Mouse (Mus musculus): Measurements from ENCODE around the gene Tmem132d.
"Not testable (repeated sequence)": the region's sequence is repeated elsewhere in the genome, so short reads cannot be mapped to it uniquely, and the experiment has no call there.

Gene Tmem132d

GRCm38 (mm10) chr5:128099439-128099838 is 333.4 kb downstream of the Tmem132d start:
- no peak for DNase-seq (ENCODE audit: low spot score in 2 of 2)

DNA sequence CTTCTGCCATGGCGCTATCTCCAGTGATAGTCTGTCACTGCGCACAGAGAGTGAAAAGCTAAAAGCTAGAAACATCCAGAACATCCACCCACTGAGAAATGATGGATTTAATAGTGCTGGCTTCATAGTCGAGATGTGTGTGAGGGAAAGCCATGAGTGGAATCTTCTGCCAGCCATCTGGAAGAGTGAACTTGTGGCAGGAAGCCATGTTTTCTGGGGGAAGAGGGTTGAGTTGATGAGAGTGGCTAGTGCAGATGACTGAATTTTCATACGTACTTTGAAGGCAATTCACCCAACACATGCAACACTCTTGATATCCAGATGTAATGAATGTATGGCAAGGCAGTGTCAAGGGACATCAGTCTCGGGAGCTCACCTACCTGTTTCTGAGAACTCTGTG is 342.3 kb downstream of the Tmem132d start:
- no peak for DNase-seq (ENCODE audit: low spot score in 2 of 2)

- DNase-seq (ENCODE audit: low spot score in 2 of 2) = no peak
Measured at GRCm38 (mm10) chr5:128075456-128075855, 357.4 kb downstream of the Tmem132d start.

- no peak for DNase-seq (ENCODE audit: low spot score in 2 of 2)
Measured at GRCm38 (mm10) chr5:128072616-128073015, 360.3 kb downstream of the Tmem132d start.

- DNase-seq (ENCODE audit: low spot score in 2 of 2) = no peak
Measured at GRCm38 (mm10) chr5:128041781-128042180, 391.1 kb downstream of the Tmem132d start.

DNA sequence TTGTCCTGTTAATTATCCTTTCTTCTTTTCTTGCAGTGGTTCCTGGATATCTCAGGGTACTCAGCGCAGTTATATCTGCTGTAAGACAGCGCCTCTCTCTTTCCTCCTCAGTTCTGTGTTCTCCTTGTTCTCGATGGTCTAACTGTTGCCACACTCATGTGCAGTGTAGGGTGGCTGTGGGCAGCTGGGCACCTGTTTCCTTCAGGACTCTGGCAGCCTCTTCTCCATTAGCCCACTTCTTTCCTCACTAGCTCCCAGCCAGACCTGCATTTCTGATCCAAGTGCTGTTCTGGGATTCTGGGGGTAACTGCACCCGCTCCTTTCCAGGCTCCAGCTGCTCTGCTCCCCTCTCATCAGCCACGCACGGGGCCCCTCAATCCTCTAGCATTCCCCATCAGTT is 392.8 kb downstream of the Tmem132d start:
- DNase-seq (ENCODE audit: low spot score in 2 of 2) = peak in 1 of 2 experiments; percentile 24

DNA sequence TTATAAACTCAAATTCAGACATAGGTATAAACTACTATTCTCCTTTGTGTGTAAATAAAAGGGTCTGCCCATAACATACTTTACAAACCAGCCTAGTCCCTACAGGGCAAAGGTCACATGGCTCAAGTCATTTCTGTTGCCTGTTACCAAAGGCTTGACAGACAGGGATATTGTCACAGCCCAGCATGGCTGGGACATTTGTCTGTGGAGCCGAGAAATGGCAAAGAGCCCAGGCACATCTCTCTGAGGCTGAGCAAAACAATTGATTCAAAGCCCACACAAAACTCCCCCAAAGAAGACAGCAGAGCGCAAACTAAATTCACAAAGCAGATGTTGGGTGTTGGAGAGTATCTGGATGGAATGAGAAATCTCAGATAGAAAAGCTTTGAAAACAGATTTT is 405.8 kb downstream of the Tmem132d start:
- peak; percentile 51 to 58 for DNase-seq (ENCODE audit: low spot score in 2 of 2)

GRCm38 (mm10) chr5:128004666-128005065 is 428.2 kb downstream of the Tmem132d start:
- DNase-seq (ENCODE audit: low spot score in 2 of 2) = peak; percentile 34 to 52

- peak in 1 of 2 experiments; percentile 8 for DNase-seq (ENCODE audit: low spot score in 2 of 2)
Measured at GRCm38 (mm10) chr5:127996526-127997245, 436.2 kb downstream of the Tmem132d start.

DNA sequence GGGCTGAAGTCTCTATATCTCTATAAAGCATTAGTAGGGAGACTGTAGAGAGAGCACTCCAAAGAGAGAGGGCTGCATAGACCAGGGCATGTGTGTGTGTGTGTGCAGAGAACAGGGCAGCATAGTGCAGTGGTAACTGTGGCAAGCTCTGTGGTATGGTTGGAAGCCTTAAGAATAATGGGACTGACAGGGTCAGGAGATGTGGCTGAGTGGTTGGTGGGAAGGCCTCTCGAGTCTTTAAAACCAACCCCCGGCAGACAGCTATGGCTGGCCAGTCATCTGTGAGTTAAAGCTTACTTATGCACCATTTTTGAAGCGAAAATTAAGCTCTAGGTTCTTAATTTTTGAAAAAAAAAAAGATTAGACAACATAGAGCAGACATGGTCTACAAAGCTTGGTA is 439.4 kb downstream of the Tmem132d start:
- no peak for DNase-seq (ENCODE audit: low spot score in 2 of 2)

GRCm38 (mm10) chr5:127990826-127991225 is 442.1 kb downstream of the Tmem132d start:
- peak; percentile 39 to 43 for DNase-seq (ENCODE audit: low spot score in 2 of 2)

DNA sequence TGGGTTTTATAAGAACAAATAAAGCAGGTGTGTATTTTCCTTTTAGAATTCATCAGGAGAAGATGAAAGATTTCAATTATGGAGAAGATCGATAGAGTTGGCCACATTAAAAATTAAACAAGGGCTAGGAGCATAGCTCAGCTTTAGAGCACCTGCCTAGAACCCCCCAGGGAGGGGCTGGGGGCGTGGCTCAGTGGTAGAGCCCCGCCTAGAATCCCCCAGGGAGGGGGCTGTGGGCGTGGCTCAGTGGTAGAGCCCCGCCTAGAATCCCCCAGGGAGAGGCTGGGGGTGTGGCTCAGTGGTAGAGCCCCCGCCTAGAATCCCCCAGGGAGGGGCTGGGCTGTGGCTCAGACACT is 452.9 kb downstream of the Tmem132d start:
- not testable (repeated sequence) for DNase-seq (ENCODE audit: low spot score in 2 of 2)

GRCm38 (mm10) chr5:127979329-127980002 is 453.4 kb downstream of the Tmem132d start:
- no peak for DNase-seq (ENCODE audit: low spot score in 2 of 2)

GRCm38 (mm10) chr5:127976661-127977060 is 456.2 kb downstream of the Tmem132d start:
- no peak for DNase-seq (ENCODE audit: low spot score in 2 of 2)

- no peak for DNase-seq (ENCODE audit: low spot score in 2 of 2)
Measured at GRCm38 (mm10) chr5:127965700-127966099, 467.2 kb downstream of the Tmem132d start.

DNA sequence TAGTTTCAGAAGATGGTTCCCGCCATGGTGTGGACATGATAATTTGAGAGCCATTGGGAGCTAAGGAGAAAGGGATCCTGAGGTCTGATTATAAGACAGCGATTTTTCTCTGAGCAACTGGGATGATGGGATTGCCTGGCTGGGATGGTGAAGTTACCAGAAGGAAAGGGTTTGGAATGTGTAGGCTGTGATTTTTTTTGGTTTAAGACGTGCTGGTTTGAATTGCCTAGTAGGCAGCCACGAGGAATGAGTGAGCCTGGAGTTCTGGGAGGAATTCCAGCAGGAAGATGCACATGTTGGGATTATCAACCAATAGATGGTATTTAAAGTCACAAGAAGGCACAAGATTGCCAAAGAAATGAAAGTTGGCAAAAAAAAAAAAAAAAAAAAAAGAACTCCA is 470.2 kb downstream of the Tmem132d start:
- no peak for DNase-seq (ENCODE audit: low spot score in 2 of 2)

DNA sequence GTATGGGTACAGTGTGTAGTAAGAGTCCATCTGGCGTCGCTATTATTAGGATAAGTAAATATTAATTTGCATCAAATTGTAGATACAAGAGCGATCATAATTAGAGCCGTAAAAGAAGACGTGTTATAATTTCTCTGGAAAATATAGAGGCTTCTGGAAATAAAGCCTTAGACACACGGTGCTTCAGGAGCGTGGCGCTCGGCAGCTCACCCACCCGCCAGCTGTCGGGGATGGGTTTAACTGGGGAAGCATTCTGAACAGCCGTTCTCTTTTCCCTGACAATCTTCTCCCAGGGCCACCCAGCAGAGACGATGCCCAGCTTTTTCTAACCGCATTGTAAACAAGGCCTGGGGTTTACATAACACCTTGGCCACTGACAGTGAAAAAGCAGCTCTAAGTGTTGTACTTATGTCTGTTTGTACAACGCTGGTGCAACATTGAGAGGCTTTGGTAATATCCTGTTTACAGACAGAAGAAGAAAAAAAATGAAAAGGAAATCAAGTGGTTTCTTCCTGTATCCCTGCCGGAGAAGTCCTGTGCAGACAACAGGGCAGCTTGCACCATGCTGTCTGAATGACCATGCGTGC is 476.3 kb downstream of the Tmem132d start:
- DNase-seq (ENCODE audit: low spot score in 2 of 2) = peak; percentile 70 to 84

DNA sequence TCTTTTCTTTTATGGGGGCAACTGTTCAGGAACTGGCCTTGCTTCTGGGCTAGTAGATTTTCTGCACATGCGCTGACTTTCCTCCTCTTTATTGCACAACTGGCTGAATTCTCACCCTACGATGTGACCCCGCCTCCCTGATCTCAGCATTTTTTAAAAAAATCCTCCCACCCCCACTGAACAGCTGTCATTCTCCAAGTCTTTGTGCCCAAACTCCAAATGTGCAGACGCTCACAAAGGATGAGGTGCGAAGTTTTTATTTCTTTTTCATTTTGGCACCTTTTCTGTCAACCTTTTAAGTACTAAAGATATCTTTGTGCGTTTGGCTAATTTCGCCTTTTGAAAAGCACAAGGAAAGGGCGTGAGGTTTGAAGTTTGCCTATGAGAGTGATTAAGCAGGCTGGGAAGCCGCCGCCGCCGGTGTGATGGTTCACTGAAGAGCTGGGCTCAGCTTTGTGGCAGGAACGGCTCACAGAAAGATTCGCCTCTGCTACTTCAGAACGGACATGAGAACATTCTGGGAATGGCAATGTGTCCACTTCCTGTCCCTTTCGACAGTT is 478.6 kb downstream of the Tmem132d start:
- no peak for DNase-seq (ENCODE audit: low spot score in 2 of 2)

DNA sequence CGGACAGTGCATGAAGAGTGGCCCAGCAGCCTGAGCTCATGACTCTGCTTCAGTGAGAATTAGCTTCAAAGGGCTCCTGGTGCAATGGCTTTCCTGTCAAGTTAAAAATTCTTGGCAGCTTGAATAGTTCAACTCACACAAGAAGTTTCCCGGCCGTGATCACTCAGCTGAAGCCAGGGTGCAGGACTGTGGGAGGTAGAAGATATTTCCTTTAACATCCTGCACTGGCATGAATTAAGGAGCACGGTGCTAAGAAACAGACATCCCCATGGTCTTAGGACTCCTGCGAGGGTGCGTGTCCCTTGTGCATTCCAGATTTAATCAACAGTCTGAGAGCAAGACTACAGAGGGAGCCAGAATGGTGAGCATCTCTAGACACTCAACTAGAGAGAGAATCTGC is 480.1 kb downstream of the Tmem132d start:
- no peak for DNase-seq (ENCODE audit: low spot score in 2 of 2)

DNA sequence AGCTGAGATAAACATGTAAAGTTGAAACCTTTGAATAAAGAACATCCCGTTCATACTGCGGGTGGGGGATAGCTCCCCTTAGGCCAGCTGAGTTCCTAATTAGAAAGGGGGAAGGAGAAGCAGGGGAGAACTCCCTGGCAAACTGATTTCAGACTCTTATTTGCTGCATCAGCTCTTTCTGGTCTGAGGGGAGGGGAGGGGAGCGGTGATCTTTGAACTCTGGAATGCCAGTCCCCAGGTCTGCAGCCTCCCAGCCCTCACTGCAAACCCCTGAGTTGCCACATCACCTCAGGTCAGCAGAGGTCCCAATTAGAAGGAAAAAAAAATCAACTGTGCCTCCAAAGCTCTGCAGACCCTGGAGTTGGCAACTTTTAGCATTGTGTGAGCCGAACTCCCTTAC is 482.3 kb downstream of the Tmem132d start:
- DNase-seq (ENCODE audit: low spot score in 2 of 2) = no peak

DNA sequence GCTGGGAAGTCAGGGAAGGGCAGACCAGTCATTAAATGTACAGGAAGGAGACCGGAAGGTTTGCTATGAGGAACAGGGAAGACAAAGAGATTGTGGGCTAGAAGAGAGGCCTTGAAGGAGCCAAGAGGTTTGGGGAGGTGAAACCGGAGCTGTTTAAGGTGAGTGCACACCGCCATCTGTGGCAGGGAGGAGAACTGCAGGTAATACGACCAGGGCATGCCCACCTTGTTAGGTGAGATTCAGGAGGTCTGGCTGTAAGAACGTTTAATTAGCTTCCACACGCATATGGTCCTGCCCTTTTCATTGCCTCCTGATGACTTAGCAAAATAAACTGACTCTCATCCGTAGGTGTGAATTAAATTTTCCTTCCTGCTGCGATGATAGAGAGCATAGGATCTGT is 485.6 kb downstream of the Tmem132d start:
- no peak for DNase-seq (ENCODE audit: low spot score in 2 of 2)

GRCm38 (mm10) chr5:127942171-127942570 is 490.7 kb downstream of the Tmem132d start:
- not testable (repeated sequence) for DNase-seq (ENCODE audit: low spot score in 2 of 2)

DNA sequence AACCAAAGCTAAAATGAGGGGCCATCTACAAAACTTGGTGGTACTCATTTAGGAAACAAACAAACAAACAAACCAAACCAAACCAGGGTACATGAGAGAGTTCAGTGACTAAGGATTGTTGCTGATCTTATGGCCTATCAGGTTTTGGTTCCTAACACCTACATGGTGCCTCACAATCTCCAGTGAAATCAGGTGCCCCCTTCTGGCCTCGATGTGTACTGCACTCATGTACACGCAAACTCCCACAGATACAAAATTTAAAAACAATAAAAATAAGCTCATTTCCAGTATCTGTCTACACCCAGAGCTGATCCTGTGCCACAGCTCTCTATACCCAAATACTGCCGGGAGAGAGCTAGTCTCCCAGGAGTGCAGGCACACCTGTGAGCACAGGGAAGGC is 495.0 kb downstream of the Tmem132d start:
- no peak for DNase-seq (ENCODE audit: low spot score in 2 of 2)
